Mouse (Mus musculus) CH12.LX (cell line): ENCODE results near the gene Dusp5. TPM values are rescaled to one million over a fixed set of nuclear protein-coding genes. Genes with fewer than 3 reads are reported as not detected.

Source experiments
- DNase-seq: peaks from one replicate; pipeline ENCODE4 v3.0.0-alpha.2; 2013; ENCODE audit errors: extremely low read depth
- H3K27ac ChIP-seq: 2 replicates; pipeline ENCODE4 v1.5.1; 2012; ENCODE audit warnings: low read depth, mild to moderate bottlenecking, control low read depth, moderate library complexity; ENCODE audit not compliant: insufficient read depth
- H3K27me3 ChIP-seq: replicated peaks from 2 replicates; pipeline ENCODE3; 2012; ENCODE audit warnings: inconsistent platforms
- H3K36me3 ChIP-seq, 2 experiments: replicated peaks in 1 of 2; 2 replicates each; pipeline versions ENCODE3 to v1.6.1; 2012; ENCODE audit warnings: inconsistent platforms in 1 of 2, low read length in 1 of 2, mild to moderate bottlenecking in 1 of 2, mixed read lengths in 1 of 2, moderate library complexity in 1 of 2; ENCODE audit not compliant: control insufficient read depth in 1 of 2, insufficient read depth in 1 of 2
- H3K4me1 ChIP-seq, 2 experiments: 2 replicates each; pipeline ENCODE4 v1.6.1; 2012; ENCODE audit warnings: inconsistent platforms in 1 of 2, moderate library complexity in 1 of 2; ENCODE audit not compliant: insufficient read depth in 2 of 2, control insufficient read depth in 1 of 2
- H3K4me2 ChIP-seq: 2 replicates; pipeline ENCODE4 v1.6.1; 2012; ENCODE audit warnings: low read depth, mild to moderate bottlenecking, control low read depth; ENCODE audit not compliant: poor library complexity, insufficient read depth, severe bottlenecking
- H3K4me3 ChIP-seq, 3 experiments: fragments of 150-350 bp in 1 of 3; sonication (generic) in 1 of 3; replicated peaks in 1 of 3; 2 replicates each; pipeline versions ENCODE3 to v1.5.1; 2011 to 2012; ENCODE audit warnings: low read depth in 2 of 3, low read length in 2 of 3, mild to moderate bottlenecking in 2 of 3, moderate library complexity in 2 of 3, control low read depth in 1 of 3, improper control_type of control experiment in 1 of 3, inconsistent platforms in 1 of 3, mixed read lengths in 1 of 3; ENCODE audit not compliant: poor library complexity in 1 of 3
- H3K79me2 ChIP-seq: replicated peaks from 2 replicates; pipeline ENCODE4 v1.6.1; 2012; ENCODE audit warnings: mild to moderate bottlenecking, moderate library complexity; ENCODE audit not compliant: control insufficient read depth, poor library complexity, insufficient read depth, severe bottlenecking; ENCODE audit errors: extremely low read depth
- H3K9ac ChIP-seq: 2 replicates; pipeline ENCODE4 v1.6.1; 2012; ENCODE audit warnings: low read depth, mild to moderate bottlenecking, control low read depth, moderate library complexity; ENCODE audit not compliant: insufficient read depth
- H3K9me3 ChIP-seq: replicated peaks from 2 replicates; pipeline ENCODE3; 2012; ENCODE audit warnings: low read length, inconsistent platforms, mixed read lengths
- BHLHE40 ChIP-seq: IDR thresholded peaks from 2 replicates; pipeline ENCODE4 v1.6.1; 2011; ENCODE audit warnings: mild to moderate bottlenecking, low read depth, low read length, improper control_type of control experiment
- CHD1 ChIP-seq: IDR thresholded peaks from 2 replicates; pipeline ENCODE4 v1.6.1; 2012; ENCODE audit warnings: low read depth, low read length, improper control_type of control experiment, inconsistent platforms
- CHD2 ChIP-seq: IDR thresholded peaks from 2 replicates; pipeline ENCODE4 v1.6.1; 2011; ENCODE audit warnings: low read length, improper control_type of control experiment
- E2F4 ChIP-seq: IDR thresholded peaks from 2 replicates; pipeline ENCODE4 v1.6.1; 2011; ENCODE audit warnings: low read depth, low read length, improper control_type of control experiment; ENCODE audit not compliant: insufficient replicate concordance
- ELF1 ChIP-seq: IDR thresholded peaks from 2 replicates; pipeline ENCODE4 v1.6.1; 2014; ENCODE audit warnings: low read depth, mild to moderate bottlenecking, inconsistent platforms, low read length, improper control_type of control experiment
- EP300 ChIP-seq: IDR thresholded peaks from 2 replicates; pipeline ENCODE4 v1.6.1; 2011; ENCODE audit warnings: low read length, improper control_type of control experiment
- ETS1 ChIP-seq: conservative IDR thresholded peaks from 2 replicates; pipeline ENCODE4 v1.6.1; 2012; ENCODE audit warnings: low read depth, mild to moderate bottlenecking, inconsistent platforms, low read length, improper control_type of control experiment, moderate library complexity
- GABPA ChIP-seq: IDR thresholded peaks from 2 replicates; pipeline ENCODE4 v1.6.1; 2012; ENCODE audit warnings: low read depth, low read length, improper control_type of control experiment, inconsistent platforms; ENCODE audit not compliant: insufficient replicate concordance
- HCFC1 ChIP-seq: IDR thresholded peaks from 2 replicates; pipeline ENCODE4 v1.6.1; 2012; ENCODE audit warnings: low read depth, mild to moderate bottlenecking, inconsistent platforms, low read length, improper control_type of control experiment
- IRF4 ChIP-seq: IDR thresholded peaks from 2 replicates; pipeline ENCODE4 v1.6.1; 2014; ENCODE audit warnings: low read depth, mild to moderate bottlenecking, inconsistent platforms, low read length, improper control_type of control experiment
- JUN ChIP-seq: IDR thresholded peaks from 2 replicates; pipeline ENCODE4 v1.6.1; 2011; ENCODE audit warnings: low read depth, mild to moderate bottlenecking, low read length, improper control_type of control experiment, moderate library complexity; ENCODE audit not compliant: insufficient read depth
- KAT2A ChIP-seq: IDR thresholded peaks from 2 replicates; pipeline ENCODE4 v1.6.1; 2012; ENCODE audit warnings: low read length, improper control_type of control experiment, inconsistent platforms; ENCODE audit not compliant: insufficient replicate concordance
- MAFK ChIP-seq: IDR thresholded peaks from 2 replicates; pipeline ENCODE4 v1.6.1; 2011; ENCODE audit warnings: low read length, improper control_type of control experiment; ENCODE audit not compliant: insufficient replicate concordance
- MAX ChIP-seq: IDR thresholded peaks from 2 replicates; pipeline ENCODE4 v1.6.1; 2011; ENCODE audit warnings: low read length, improper control_type of control experiment
- MAZ ChIP-seq: IDR thresholded peaks from 2 replicates; pipeline ENCODE4 v1.6.1; 2012; ENCODE audit warnings: low read depth, mild to moderate bottlenecking, inconsistent platforms, low read length, improper control_type of control experiment, moderate library complexity
- MXI1 ChIP-seq: IDR thresholded peaks from 2 replicates; pipeline ENCODE4 v1.6.1; 2011; ENCODE audit warnings: mild to moderate bottlenecking, low read depth, low read length, improper control_type of control experiment
- MYC ChIP-seq: IDR thresholded peaks from 2 replicates; pipeline ENCODE4 v1.6.1; 2011; ENCODE audit warnings: low read depth, mild to moderate bottlenecking, improper control_type of control experiment, low read length
- NELFE ChIP-seq: IDR thresholded peaks from 2 replicates; pipeline ENCODE4 v1.6.1; 2011; ENCODE audit warnings: low read depth, low read length, improper control_type of control experiment
- NRF1 ChIP-seq: IDR thresholded peaks from 2 replicates; pipeline ENCODE4 v1.6.1; 2014; ENCODE audit warnings: low read depth, mild to moderate bottlenecking, inconsistent platforms, low read length, improper control_type of control experiment, moderate library complexity
- POLR2AphosphoS2 ChIP-seq: IDR thresholded peaks from 2 replicates; pipeline ENCODE4 v1.6.1; 2011; ENCODE audit warnings: low read depth, low read length, improper control_type of control experiment
- RAD21 ChIP-seq: IDR thresholded peaks from 2 replicates; pipeline ENCODE4 v1.6.1; 2011; ENCODE audit warnings: low read depth, mild to moderate bottlenecking, low read length, improper control_type of control experiment, moderate library complexity
- RCOR1 ChIP-seq: conservative IDR thresholded peaks from 2 replicates; pipeline ENCODE4 v1.6.1; 2012; ENCODE audit warnings: low read depth, mild to moderate bottlenecking, inconsistent platforms, low read length, improper control_type of control experiment
- SIN3A ChIP-seq: IDR thresholded peaks from 2 replicates; pipeline ENCODE4 v1.6.1; 2012; ENCODE audit warnings: low read length, improper control_type of control experiment, inconsistent platforms
- SMC3 ChIP-seq: IDR thresholded peaks from 2 replicates; pipeline ENCODE4 v1.6.1; 2011; ENCODE audit warnings: low read depth, low read length, improper control_type of control experiment
- TBP ChIP-seq: conservative IDR thresholded peaks from 2 replicates; pipeline ENCODE4 v1.6.1; 2011; ENCODE audit warnings: low read depth, low read length, improper control_type of control experiment
- TCF12 ChIP-seq: IDR thresholded peaks from 2 replicates; pipeline ENCODE4 v1.6.1; 2014; ENCODE audit warnings: low read depth, mild to moderate bottlenecking, inconsistent platforms, low read length, improper control_type of control experiment
- USF1 ChIP-seq: IDR thresholded peaks from 2 replicates; pipeline ENCODE4 v1.6.1; 2014; ENCODE audit warnings: low read depth, mild to moderate bottlenecking, inconsistent platforms, low read length, improper control_type of control experiment
- ZMIZ1 ChIP-seq: IDR thresholded peaks from 2 replicates; pipeline ENCODE4 v1.6.1; 2012; ENCODE audit warnings: low read depth, mild to moderate bottlenecking, inconsistent platforms, low read length, improper control_type of control experiment
- dilution Hi-C: fragments of 300-500 bp; cut with MboI; formaldehyde crosslinking; loops from 2 replicates; pipeline ENCODE4 v1.14.3; 2020; ENCODE audit warnings: low sequenced_read_pairs; ENCODE audit not compliant: extremely low pct_unique_long_range_greater_than_20kb, extremely low pct_ligation_motif_present
- in situ Hi-C: fragments of 300-500 bp; cut with MboI; formaldehyde crosslinking; loops from 3 replicates; pipeline ENCODE4 v1.14.3; 2019; ENCODE audit warnings: low sequenced_read_pairs, low pct_ligation_motif_present, low pct_unique_long_range_greater_than_20kb, mixed read lengths
- polyA plus RNA-seq: library from polyadenylated mRNA; unstranded; fragments of >175 nt; gene quantifications from 2 replicates; pipeline ENCODE4 v1.2.1, GENCODE M21; 2012; ENCODE audit warnings: low read depth; ENCODE audit not compliant: insufficient read length
- total RNA-seq, 2 experiments: library from RNA; depleted of rRNA; stranded (reverse); fragments of 300-350 nt in 1 of 2; fragments of >200 nt in 1 of 2; gene quantifications; 2 replicates each; pipeline ENCODE4 v1.2.3; 2012 to 2014

Gene Dusp5
- total and polyA plus RNA-seq, 3 experiments, result 10.6 to 18.2 (median 13.2) TPM

GRCm38 (mm10) chr19:53538796-53539195 lies 9.9 kb downstream of the Dusp5 start (continued):
- TF ChIP-seq RAD21, result no peak

GRCm38 (mm10) chr19:53539296-53539695 lies 10.4 kb downstream of the Dusp5 start:
- Histone ChIP-seq H3K9ac (no peak overlapping the region), H3K27ac (no peak overlapping the region), H3K4me1 (peaks cover 37 to 64% of the 10 kb centered on the region in 2 experiments), H3K79me2 (peaks cover 7% of the 10 kb centered on the region; the same call in 1 of the 2 replicates), H3K9me3 (no peaks in the 10 kb centered on the region), H3K4me2 (no peak overlapping the region), H3K27me3 (no peaks in the 10 kb centered on the region), H3K4me3 (no peak overlapping the region), H3K36me3 (peaks cover 72 to 83% of the 10 kb centered on the region in 2 experiments)
- in situ Hi-C loops, result loop anchor here (10.0 kb wide), 1 partner anchor 114 kb away; no protein-coding TSS in a partner anchor
- TF ChIP-seq GABPA, result no peak
- no peak for TF ChIP-seq RAD21
- TF ChIP-seq MYC, result no peak
- no peak for TF ChIP-seq MAX
- no peak for TF ChIP-seq RCOR1
- no peak for TF ChIP-seq NRF1
- no peak for TF ChIP-seq SMC3
- no peak for TF ChIP-seq MAZ
- TF ChIP-seq NELFE, result no peak
- TF ChIP-seq EP300, result no peak
- TF ChIP-seq CHD2, result no peak
- TF ChIP-seq MXI1, result no peak
- no peak for TF ChIP-seq HCFC1
- TF ChIP-seq JUN, result no peak
- no peak for TF ChIP-seq E2F4
- TF ChIP-seq ELF1, result no peak
- TF ChIP-seq POLR2AphosphoS2, result no peak
- no peak for TF ChIP-seq KAT2A
- TF ChIP-seq TBP, result no peak
- dilution Hi-C loops, result no loop called here
- DNase-seq, result no peak

GRCm38 (mm10) chr19:53543602-53544001 lies 14.7 kb downstream of the Dusp5 start:
- Histone ChIP-seq H3K4me2 (no peak overlapping the region), H3K9ac (no peak overlapping the region)
- no peak for TF ChIP-seq ETS1
- no peak for TF ChIP-seq USF1
- no peak for TF ChIP-seq CHD1
- TF ChIP-seq SIN3A, result no peak
- TF ChIP-seq POLR2AphosphoS2, result no peak
- TF ChIP-seq E2F4, result no peak
- no peak for TF ChIP-seq IRF4
- TF ChIP-seq TCF12, result no peak
- no peak for TF ChIP-seq MAX
- no peak for TF ChIP-seq MYC
- no peak for TF ChIP-seq BHLHE40
- TF ChIP-seq TBP, result no peak
- TF ChIP-seq EP300, result no peak
- no peak for TF ChIP-seq MAZ
- TF ChIP-seq ZMIZ1, result no peak
- no peak for TF ChIP-seq MAFK
- no peak for TF ChIP-seq RCOR1
- TF ChIP-seq, all 38 proteins: peak for 0
- dilution Hi-C loops (no loop called here), in situ Hi-C loops (no loop called here)
- Histone ChIP-seq H3K27ac (no peak overlapping the region), H3K4me3 (no peak overlapping the region), H3K36me3 (peaks cover 43 to 47% of the 10 kb centered on the region in 2 experiments), H3K9me3 (no peaks in the 10 kb centered on the region), H3K27me3 (no peaks in the 10 kb centered on the region), H3K4me1 (peaks cover 14 to 39% of the 10 kb centered on the region in 2 experiments), H3K79me2 (no peaks in the 10 kb centered on the region)
- no peak for DNase-seq
